Mouse (Mus musculus): ENCODE data around the gene Cul4b.
"Not testable (repeated sequence)": the region's sequence is repeated elsewhere in the genome, so short reads cannot be mapped to it uniquely, and the experiment has no call there.

- TF ChIP-seq CTCF (conservative IDR thresholded peaks at IDR 0.05; ENCODE audit: insufficient read depth, insufficient read length, low read depth, low read length); POLR2A (IDR thresholded peaks at IDR 0.05; ENCODE audit: low read depth, low read length): not testable (repeated sequence)
These were observed 90.5 kb downstream of the Cul4b start for GRCm38 (mm10) chrX:38485464-38485863.

All from kidney, adult 2 months (tissue).